Mouse (Mus musculus) lung, postnatal 0 days (tissue): Measurements from ENCODE around the gene 2900026A02Rik.

Experiments
- CTCF ChIP-seq: IDR thresholded peaks from 2 replicates; pipeline ENCODE4 v1.5.1; 2016; ENCODE audit warnings: antibody characterized with exemption, mild to moderate bottlenecking
- EP300 ChIP-seq: IDR thresholded peaks from 2 replicates; pipeline ENCODE4 v1.6.1; 2016; ENCODE audit warnings: antibody characterized with exemption, mild to moderate bottlenecking, control low read depth

GRCm38 (mm10) chr5:113164873-113165441, 56.1 kb downstream of the 2900026A02Rik start:
- TF ChIP-seq CTCF: no peak
- TF ChIP-seq EP300: no peak
